Mouse (Mus musculus): Measurements from ENCODE around the gene Ifnb1. TPM values are rescaled to one million over a fixed set of nuclear protein-coding genes. Genes with fewer than 3 reads are reported as not detected.
A peak's percentile ranks its signal among the peaks of the same experiment; 100 is the strongest.

Gene Ifnb1
- total RNA-seq, 1 experiment from 2014 or later, result not detected

DNA sequence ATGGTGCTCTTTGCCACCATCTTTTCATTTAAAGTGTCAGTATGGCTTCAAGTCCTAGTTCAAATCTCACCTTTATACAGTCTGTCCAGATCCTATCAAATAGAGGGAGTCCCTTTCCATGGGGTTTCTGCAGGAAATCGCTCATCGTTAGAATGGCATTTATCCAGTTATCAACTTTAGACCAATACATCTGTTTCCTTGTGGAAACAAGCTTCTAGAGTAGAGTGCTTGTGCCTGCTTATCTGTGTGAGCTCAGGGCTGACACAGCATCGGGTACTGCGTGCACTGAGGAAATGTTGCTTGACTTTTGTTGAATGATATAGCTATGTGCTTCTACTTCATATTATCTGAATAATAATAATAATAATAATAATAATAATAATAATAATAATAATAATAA is 8.8 kb downstream of the Ifnb1 start:
- peak; percentile 65 for ATAC-seq (replicated peaks; ENCODE audit: low read depth, poor library complexity, severe bottlenecking)

DNA sequence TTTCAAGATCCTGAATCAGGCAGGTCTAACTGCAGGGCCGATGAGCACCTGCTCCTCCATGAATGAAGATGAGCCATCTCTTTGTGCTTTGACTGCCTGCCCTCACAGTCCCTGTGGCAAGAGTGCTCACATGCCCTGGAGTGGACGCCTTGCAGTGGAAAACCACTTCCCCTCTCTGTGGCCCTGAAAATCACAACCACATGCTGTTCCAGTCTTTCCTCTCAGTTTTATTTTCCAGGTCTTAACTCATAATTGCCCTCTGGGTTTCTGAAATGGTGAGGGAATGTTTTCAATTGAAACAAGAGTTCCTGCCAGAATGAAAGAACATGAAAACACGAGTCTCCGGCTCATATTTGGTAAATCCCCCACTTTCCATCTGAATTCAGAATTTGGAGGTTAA is 18.8 kb downstream of the Ifnb1 start:
- ATAC-seq (replicated peaks; ENCODE audit: low read depth, poor library complexity, severe bottlenecking), result peak; percentile 83

DNA sequence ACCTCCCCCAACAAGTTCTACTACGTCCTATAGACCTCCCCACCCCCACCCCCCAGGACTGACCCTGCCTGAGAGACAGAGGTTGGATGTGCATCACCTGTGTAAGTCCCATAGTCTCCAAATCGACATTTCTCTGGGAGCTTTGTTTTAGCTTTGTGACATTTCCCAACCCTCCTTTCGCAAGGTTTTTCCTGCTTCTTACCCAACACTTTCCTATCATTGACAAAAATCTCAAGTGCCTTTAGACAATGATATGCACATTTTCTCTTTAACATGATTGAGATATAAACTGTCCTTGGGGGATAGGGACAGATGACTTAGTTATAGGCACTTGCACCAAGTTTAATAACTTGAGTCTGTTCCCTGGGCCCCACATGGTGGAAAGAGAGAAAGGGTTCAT is 21.3 kb downstream of the Ifnb1 start:
- ATAC-seq (replicated peaks; ENCODE audit: low read depth, poor library complexity, severe bottlenecking), result no peak

GRCm38 (mm10) chr4:88496321-88497018 is 26.1 kb downstream of the Ifnb1 start:
- peak; percentile 60 for ATAC-seq (replicated peaks; ENCODE audit: low read depth, poor library complexity, severe bottlenecking)

- no peak for ATAC-seq (replicated peaks; ENCODE audit: low read depth, poor library complexity, severe bottlenecking)
Measured at GRCm38 (mm10) chr4:88489622-88490021, 33.0 kb downstream of the Ifnb1 start.

DNA sequence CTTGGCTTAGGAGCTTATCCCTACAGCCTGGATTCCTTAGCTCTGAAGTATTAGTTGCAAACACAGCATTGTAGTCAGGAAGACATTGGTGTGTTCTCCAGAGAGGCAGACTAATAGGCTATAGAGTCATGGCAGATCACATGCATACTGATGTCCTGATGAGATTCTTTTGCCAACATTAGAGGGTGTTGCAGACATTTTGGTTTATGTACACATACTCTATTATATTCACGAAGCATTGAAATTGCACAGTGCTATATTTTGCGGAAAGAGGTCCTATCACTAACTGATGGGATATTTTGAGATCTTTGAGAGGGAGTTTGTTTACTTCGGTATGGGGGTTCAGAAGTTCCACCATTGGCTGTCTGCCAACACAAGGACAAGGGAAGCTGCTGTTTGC is 34.5 kb downstream of the Ifnb1 start:
- ATAC-seq (replicated peaks; ENCODE audit: low read depth, poor library complexity, severe bottlenecking), result no peak

- ATAC-seq (replicated peaks; ENCODE audit: low read depth, poor library complexity, severe bottlenecking), result peak; percentile 62
Measured at GRCm38 (mm10) chr4:88480130-88480529, 42.4 kb downstream of the Ifnb1 start.

DNA sequence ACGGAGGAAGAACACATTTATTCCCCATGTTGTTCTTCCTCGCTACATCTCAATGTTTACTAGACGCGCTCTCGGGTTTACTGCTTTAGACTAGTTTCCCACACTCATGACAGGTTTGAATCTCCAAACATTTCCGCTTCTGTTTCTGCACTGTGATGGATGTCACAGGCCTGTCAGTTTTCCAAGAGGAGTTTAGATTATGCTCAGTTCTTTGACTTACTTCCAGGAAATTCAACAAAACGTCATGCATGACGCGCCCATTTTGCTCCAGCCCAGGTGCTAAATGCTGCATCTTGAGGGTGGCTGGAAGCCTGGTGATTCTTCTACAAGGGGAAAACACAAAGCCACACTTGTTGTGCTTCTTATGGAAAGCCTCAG is 43.8 kb downstream of the Ifnb1 start:
- no peak for ATAC-seq (replicated peaks; ENCODE audit: low read depth, poor library complexity, severe bottlenecking)

DNA sequence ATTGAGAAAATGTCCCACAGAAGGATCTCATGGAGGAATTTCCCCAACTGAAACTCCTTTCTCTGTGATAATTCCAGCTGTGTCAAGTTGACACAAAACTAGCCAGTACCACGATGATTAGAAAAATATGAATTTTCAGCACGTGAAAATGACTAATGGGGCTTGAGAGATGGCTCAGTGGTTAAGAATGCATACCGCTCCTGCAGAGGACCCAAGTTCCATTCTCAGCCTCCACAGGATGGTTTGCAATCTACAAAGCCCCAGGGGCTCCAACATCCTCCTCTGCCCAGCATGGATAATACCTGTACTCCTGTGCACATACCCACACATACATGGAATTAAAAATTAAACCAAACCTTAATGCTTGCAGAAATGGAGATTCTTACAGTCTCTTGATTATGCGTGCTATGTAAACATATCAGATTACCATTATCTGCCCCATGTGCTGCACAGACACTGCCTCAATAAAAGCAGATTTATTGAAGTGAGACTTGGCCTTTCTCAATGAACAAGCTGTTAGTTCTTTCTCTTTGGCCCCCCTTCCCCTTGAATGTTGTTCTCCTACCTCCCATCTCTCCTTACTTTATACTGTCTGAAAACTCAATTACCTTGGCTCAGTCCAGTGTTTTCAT is 44.3 kb downstream of the Ifnb1 start:
- no peak for ATAC-seq (replicated peaks; ENCODE audit: low read depth, poor library complexity, severe bottlenecking)

DNA sequence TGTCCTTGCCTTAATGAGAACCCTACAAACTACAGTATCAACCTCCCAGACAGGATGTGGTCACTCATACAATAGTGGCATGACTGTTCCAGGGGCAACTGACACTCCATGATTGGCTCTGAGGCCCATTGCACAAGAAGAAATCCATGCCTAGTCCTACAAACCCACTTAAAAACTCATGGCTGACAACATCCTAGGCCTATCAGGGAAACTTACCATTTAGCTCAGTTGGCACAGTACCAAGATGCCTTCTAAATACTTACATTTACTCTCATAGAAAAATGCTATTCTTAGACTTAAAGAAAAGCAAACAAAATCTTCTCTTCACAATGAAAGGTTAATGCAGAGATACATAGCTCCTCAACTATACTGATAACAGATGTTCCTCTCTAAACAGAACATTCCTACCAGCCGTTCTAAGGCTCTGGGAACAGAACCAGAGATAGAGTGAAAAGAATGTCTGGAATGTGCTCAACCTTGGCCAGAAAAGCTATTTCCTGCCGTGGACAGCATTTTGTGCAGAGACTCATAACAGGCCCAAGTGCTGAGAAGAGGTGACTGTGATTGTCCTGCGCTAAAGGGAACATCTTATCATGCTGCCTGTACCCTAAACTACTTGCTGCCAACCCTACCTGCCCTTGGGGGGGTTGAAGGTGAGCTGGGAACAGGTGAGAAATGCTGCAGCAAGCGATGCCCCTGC is 45.9 kb downstream of the Ifnb1 start:
- no peak for ATAC-seq (replicated peaks; ENCODE audit: low read depth, poor library complexity, severe bottlenecking)

GRCm38 (mm10) chr4:88476084-88476483 is 46.5 kb downstream of the Ifnb1 start:
- no peak for ATAC-seq (replicated peaks; ENCODE audit: low read depth, poor library complexity, severe bottlenecking)

Other genes with a start within 250 kb of the Ifnb1 start
- gene Hacd4, start 83.8 kb downstream of the Ifnb1 start, total RNA-seq (2017), result 3.6 and 4.8 TPM in 2 replicates
- gene Ifna15, start 35.5 kb upstream of the Ifnb1 start, total RNA-seq (2017), result not detected in 2 replicates
- not detected in 2 replicates for gene Ifna14, start 49.0 kb upstream of the Ifnb1 start, total RNA-seq (2017)
- not detected in 2 replicates for gene Ifna9, start 69.6 kb upstream of the Ifnb1 start, total RNA-seq (2017)
- not detected in 2 replicates for gene Ifna12, start 80.6 kb upstream of the Ifnb1 start, total RNA-seq (2017)
- not detected in 2 replicates for gene C87499, start 111.6 kb upstream of the Ifnb1 start, total RNA-seq (2017)
- gene Ifna13, start 121.7 kb upstream of the Ifnb1 start, total RNA-seq (2017), result not detected in 2 replicates
- not detected in 2 replicates for gene Ifna16, start 154.2 kb upstream of the Ifnb1 start, total RNA-seq (2017)
- not detected in 2 replicates for gene Ifna2, start 161.1 kb upstream of the Ifnb1 start, total RNA-seq (2017)
- gene Ifnab, start 168.6 kb upstream of the Ifnb1 start, total RNA-seq (2017), result not detected in 2 replicates
- gene Gm26566, start 199.0 kb upstream of the Ifnb1 start, total RNA-seq (2017), result 2.9 TPM in 1 of 2 replicates, not detected in the other
- 91.1 and 99.9 TPM in 2 replicates for gene Klhl9, start 199.7 kb upstream of the Ifnb1 start, total RNA-seq (2017)
- not detected in 2 replicates for gene Gm13271, start 232.1 kb upstream of the Ifnb1 start, total RNA-seq (2017)
- not detected in 2 replicates for gene Gm13283, start 237.3 kb upstream of the Ifnb1 start, total RNA-seq (2017)